Mouse (Mus musculus): ENCODE results near the gene Ankrd52. TPM values are rescaled to one million over a fixed set of nuclear protein-coding genes. Genes with fewer than 3 reads are reported as not detected.

Gene Ankrd52
- total RNA-seq (2023) = 10 to 100 TPM; 39.9 to 40.3 TPM

GRCm38 (mm10) chr10:128376455-128377211 lies at the start of gene Ankrd52:
Gene Ankrd52, plus strand, starts transcription at chr10:128377115.

GRCm38 (mm10) chr10:128337306-128338181 lies 39.4 kb upstream of the Ankrd52 start, which contains the start of gene Cs:
Gene Cs, plus strand, starts transcription at chr10:128337734.

DNA sequence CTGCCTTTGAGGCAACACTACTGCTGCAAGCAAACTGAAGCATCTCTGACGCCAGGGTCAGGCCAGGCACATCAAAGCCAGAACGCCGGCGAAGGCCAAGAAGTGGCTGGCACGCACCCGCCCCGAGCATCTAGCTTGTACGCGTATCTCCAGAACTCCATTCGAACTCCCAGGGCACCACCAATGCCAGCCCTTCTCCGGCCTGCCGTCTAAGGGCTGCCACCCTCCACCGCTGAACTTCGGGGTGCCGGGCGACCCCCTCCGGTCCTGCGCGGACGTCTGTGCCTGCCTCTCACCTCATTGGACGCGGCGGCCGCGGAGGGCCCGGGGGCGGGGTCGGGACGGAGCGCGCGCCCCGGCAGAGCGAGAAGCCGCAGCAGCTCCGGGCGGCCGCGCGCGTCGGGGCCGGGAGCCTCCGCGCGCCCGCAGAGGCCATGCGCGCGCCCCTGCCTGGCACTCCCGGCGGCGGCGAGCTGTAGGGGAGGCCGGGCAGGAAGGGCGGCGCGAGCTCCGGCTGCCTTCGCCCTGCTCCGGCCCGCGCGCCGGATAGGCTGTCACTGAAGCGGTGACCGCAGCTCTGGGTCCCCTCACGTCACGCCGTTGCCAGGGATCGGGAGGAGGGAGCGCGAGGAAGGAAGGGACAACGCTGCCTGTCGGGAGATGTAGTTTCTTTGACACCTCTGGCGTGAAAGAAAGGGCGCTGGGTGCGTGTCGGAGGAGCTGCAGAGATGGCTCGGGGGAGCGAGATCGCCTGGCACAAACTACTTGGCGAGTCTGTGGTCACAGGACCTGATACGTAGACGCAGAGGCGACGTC lies 8.3 kb upstream of the Ankrd52 start, which contains the start of gene Coq10a:
TSS of gene Coq10a (minus strand) at position 596 of the 816 bp plus-strand sequence.

DNA sequence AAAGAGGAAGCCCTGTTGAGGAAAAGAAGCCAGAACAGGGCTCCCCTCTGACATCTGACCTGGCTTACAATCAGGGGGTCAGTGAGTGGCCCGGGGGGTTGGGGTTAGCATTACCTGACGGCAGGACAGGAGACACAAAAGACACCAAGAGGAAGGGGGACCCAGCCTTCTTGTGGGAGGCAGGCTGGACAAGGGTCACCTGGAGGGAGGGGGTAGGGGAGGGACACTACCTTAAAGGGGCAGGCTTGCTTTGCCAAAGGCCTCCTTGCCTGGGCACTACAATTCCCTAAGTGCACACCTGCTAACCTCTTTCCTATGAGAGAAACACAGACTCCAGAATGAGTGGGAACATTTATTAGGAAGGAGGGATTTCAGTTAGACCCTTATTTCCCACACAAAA lies 24.1 kb downstream of the Ankrd52 start, which contains the start of gene Slc39a5:
TSS of gene Slc39a5 (minus strand) at position 174 of the 400 bp plus-strand sequence.

DNA sequence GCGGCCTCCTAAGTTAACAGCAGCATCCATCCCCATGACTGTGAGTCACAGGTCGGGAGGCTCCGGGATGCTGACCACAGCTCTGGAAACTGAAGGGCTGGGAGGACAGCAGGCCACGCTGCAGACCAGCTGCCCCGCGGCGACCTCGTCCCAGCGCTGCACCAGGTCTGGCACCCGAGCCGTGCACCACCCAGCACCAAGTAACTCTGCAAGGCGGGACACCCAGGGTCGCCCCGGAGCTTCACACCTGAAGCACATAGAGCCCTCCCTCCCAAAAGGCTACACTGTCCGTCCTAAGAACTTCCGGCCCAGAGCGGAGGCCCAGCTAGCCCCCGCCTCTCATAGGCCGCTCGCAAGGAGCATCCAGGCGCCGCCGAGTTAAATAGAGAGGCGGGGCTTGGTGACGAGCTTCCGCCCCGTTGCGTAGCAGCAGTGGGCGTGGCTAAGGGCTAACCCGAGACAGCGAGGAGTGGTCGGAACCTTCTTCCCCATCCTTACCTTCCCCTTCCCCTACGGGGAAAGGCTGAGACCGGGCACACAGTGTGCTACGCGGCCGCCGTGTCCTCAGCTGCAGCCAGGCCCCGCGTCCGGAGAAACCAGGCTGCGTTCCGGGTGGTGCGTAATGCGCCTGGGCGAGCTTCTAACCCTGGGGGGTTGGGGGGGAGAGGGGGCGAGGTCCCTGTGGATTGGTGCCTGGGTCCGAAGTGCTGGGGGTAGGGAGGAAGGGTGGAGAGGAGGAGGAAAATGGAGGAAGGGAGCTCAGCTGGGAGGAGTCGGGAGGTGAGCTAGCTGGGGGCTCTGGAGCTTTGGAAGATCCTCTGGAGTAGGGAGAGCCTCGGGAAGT lies 34.5 kb downstream of the Ankrd52 start, which contains the start of the genes Nabp2 and Rnf41:
TSS of gene Nabp2 (minus strand) at position 282 of the 844 bp plus-strand sequence.
TSS of gene Rnf41 (plus strand) at position 447 of the 844 bp plus-strand sequence.

Other genes starting within 250 kb of the Ankrd52 start
- gene Rbms2, start 196.8 kb upstream of the Ankrd52 start, total RNA-seq (2023) = 10 to 100 TPM; 10.7 to 11.5 TPM
- 1 to 10 TPM; 1.0 to 1.6 TPM for gene Gls2, start 182.7 kb upstream of the Ankrd52 start, total RNA-seq (2023)
- gene Spryd4, start 165.3 kb upstream of the Ankrd52 start, total RNA-seq (2023) = 1 to 10 TPM; 4.2 to 6.3 TPM
- gene Mip, start 151.3 kb upstream of the Ankrd52 start, total RNA-seq (2023) = under 1 TPM in 1 of 2 experiments, not detected in 1; 0.15 TPM
- 10 to 100 TPM; 29.4 to 41.0 TPM for gene Timeless, start 145.1 kb upstream of the Ankrd52 start, total RNA-seq (2023)
- under 1 TPM in 1 of 2 experiments, not detected in 1; 0.46 TPM for gene Apon, start 123.0 kb upstream of the Ankrd52 start, total RNA-seq (2023)
- not detected for gene Apof, start 108.4 kb upstream of the Ankrd52 start, total RNA-seq (2023)
- 10 to 100 TPM; 36.7 to 45.1 TPM for gene Stat2, start 106.6 kb upstream of the Ankrd52 start, total RNA-seq (2023)
- gene Il23a, start 78.4 kb upstream of the Ankrd52 start, total RNA-seq (2023) = not detected
- gene Pan2, start 73.8 kb upstream of the Ankrd52 start, total RNA-seq (2023) = 10 to 100 TPM; 30.3 to 33.9 TPM
- gene Cnpy2, start 54.7 kb upstream of the Ankrd52 start, total RNA-seq (2023) = 10 to 100 TPM; 34.4 to 34.6 TPM
- gene Cs, start 39.4 kb upstream of the Ankrd52 start, total RNA-seq (2023) = 100 to 1,000 TPM; 101 to 107 TPM
- 10 to 100 TPM; 15.7 to 16.2 TPM for gene Coq10a, start 8.1 kb upstream of the Ankrd52 start, total RNA-seq (2023)
- not detected for gene Slc39a5, start 24.1 kb downstream of the Ankrd52 start, total RNA-seq (2023)
- gene Nabp2, start 34.4 kb downstream of the Ankrd52 start, total RNA-seq (2023) = 10 to 100 TPM; 36.2 to 39.9 TPM
- 10 to 100 TPM; 34.9 to 38.0 TPM for gene Rnf41, start 34.5 kb downstream of the Ankrd52 start, total RNA-seq (2023)
- gene Smarcc2, start 82.1 kb downstream of the Ankrd52 start, total RNA-seq (2023) = 10 to 100 TPM; 94.8 to 95.9 TPM
- gene Myl6, start 117.0 kb downstream of the Ankrd52 start, total RNA-seq (2023) = 1,000 to 10,000 TPM; 1,082 to 1,094 TPM
- gene Myl6b, start 121.6 kb downstream of the Ankrd52 start, total RNA-seq (2023) = 1 to 10 TPM; 2.3 to 2.7 TPM
- 100 to 1,000 TPM; 141 to 160 TPM for gene Esyt1, start 148.8 kb downstream of the Ankrd52 start, total RNA-seq (2023)
- 10 to 100 TPM; 25.3 to 27.3 TPM for gene Zc3h10, start 170.7 kb downstream of the Ankrd52 start, total RNA-seq (2023)
- gene Rpl41, start 172.2 kb downstream of the Ankrd52 start, total RNA-seq (2023) = 1,000 to 10,000 TPM; 1,718 to 1,914 TPM
- gene Pa2g4, start 188.9 kb downstream of the Ankrd52 start, total RNA-seq (2023) = 10 to 100 TPM; 50.1 to 53.8 TPM
- 1 to 10 TPM in 1 of 2 experiments, under 1 TPM in 1; 0.85 to 1.1 TPM for gene Erbb3, start 212.5 kb downstream of the Ankrd52 start, total RNA-seq (2023)
- gene Rps26, start 249.6 kb downstream of the Ankrd52 start, total RNA-seq (2023) = 100 to 1,000 TPM; 512 to 560 TPM

Measured in neutrophil, adult 83 days (primary cell).